Mouse (Mus musculus) lung, postnatal 0 days (tissue): ENCODE data around the gene Flywch2. TPM values are rescaled to one million over a fixed set of nuclear protein-coding genes. Genes with fewer than 3 reads are reported as not detected.

Experiments used
- ATAC-seq: fragments of 200-750 bp; cut with Nextera tagmentation; 2 replicates; pipeline ENCODE4 v1.8.0; 2017; ENCODE audit warnings: moderate library complexity
- DNase-seq: peaks from one replicate; pipeline ENCODE4 v3.0.0-alpha.2; 2016; ENCODE audit warnings: low spot score
- H3K27ac ChIP-seq: fragments of 300-500 bp; sonication (generic); 2 replicates; pipeline ENCODE4 v1.5.1; 2014; ENCODE audit warnings: antibody characterized with exemption, mild to moderate bottlenecking, low read length, mixed read lengths
- H3K27me3 ChIP-seq: fragments of 300-500 bp; sonication (generic); replicated peaks from 2 replicates; pipeline ENCODE4 v1.6.1; 2014; ENCODE audit warnings: low read length, mixed read lengths; ENCODE audit not compliant: insufficient read depth
- H3K36me3 ChIP-seq: fragments of 300-500 bp; sonication (generic); 2 replicates; pipeline ENCODE4 v1.6.1; 2014; ENCODE audit warnings: low read length, mixed read lengths; ENCODE audit not compliant: insufficient read depth
- H3K4me1 ChIP-seq: fragments of 300-500 bp; sonication (generic); 2 replicates; pipeline ENCODE4 v1.6.1; 2014; ENCODE audit warnings: antibody characterized with exemption, low read depth, low read length, mixed read lengths; ENCODE audit not compliant: insufficient read depth
- H3K4me2 ChIP-seq: fragments of 300-500 bp; sonication (generic); replicated peaks from 2 replicates; pipeline ENCODE4 v1.6.1; 2014; ENCODE audit warnings: low read depth, mild to moderate bottlenecking, low read length, moderate library complexity, mixed read lengths
- H3K4me3 ChIP-seq: fragments of 300-500 bp; sonication (generic); 2 replicates; pipeline ENCODE4 v1.5.1; 2014; ENCODE audit warnings: low read depth, low read length
- H3K9ac ChIP-seq: fragments of 300-500 bp; sonication (generic); replicated peaks from 2 replicates; pipeline ENCODE4 v1.6.1; 2014; ENCODE audit warnings: low read depth, mild to moderate bottlenecking
- H3K9me3 ChIP-seq: fragments of 300-500 bp; sonication (generic); 2 replicates; pipeline ENCODE4 v1.6.1; 2016; ENCODE audit warnings: low read length, mixed read lengths
- CTCF ChIP-seq: IDR thresholded peaks from 2 replicates; pipeline ENCODE4 v1.5.1; 2016; ENCODE audit warnings: antibody characterized with exemption, mild to moderate bottlenecking
- EP300 ChIP-seq: IDR thresholded peaks from 2 replicates; pipeline ENCODE4 v1.6.1; 2016; ENCODE audit warnings: antibody characterized with exemption, mild to moderate bottlenecking, control low read depth
- WGBS: fragments of 180-500 bp; shearing (Covaris S2); extraction: QIAGEN DNeasy Blood & Tissue Kit; methylation state at CpG from one replicate; pipeline ENCODE4 v1.1.7; 2014; 5-methylcytosine and 5-hydroxymethylcytosine counted together
- polyA plus RNA-seq: library from polyadenylated mRNA; unstranded; fragments of >200 nt; fragmentation: Nextera tagmentation; extraction: Ambion mirVana; gene quantifications from 2 replicates; pipeline ENCODE4 v1.2.1, GENCODE M21; 2015

The Flywch2 gene
- polyA plus RNA-seq, 1 experiment from 2014 or later, result 18.6 TPM

- Histone ChIP-seq H3K27me3 (no peaks in the 10 kb centered on the region), H3K27ac (no peak overlapping the region), H3K36me3 (0 out of 2 replicates have a peak, but pooled peaks cover 6% of the 10 kb centered on the region), H3K4me2 (no peak overlapping the region), H3K9me3 (no peaks in the 10 kb centered on the region), H3K4me3 (no peak overlapping the region), H3K9ac (no peak overlapping the region), H3K4me1 (no peaks in the 10 kb centered on the region)
- 91% methylated on average over 8 of the region's 8 CpGs for WGBS
- DNase-seq (no peak), ATAC-seq (no peak)
- TF ChIP-seq CTCF (no peak), EP300 (no peak)
Measured at GRCm38 (mm10) chr17:23758801-23759200, 27.1 kb downstream of the Flywch2 start.

- 89% methylated on average over 9 of the region's 9 CpGs for WGBS
- no peak for ATAC-seq
- 0 out of 2 replicates have a peak, but pooled peaks cover 6% of the 10 kb centered on the region for H3K36me3 ChIP-seq
Measured at GRCm38 (mm10) chr17:23757581-23757980, 28.3 kb downstream of the Flywch2 start.

GRCm38 (mm10) chr17:23755689-23756088 is 30.2 kb downstream of the Flywch2 start:
- DNase-seq (peak; percentile 36), ATAC-seq (peak; percentile 61)
- Histone ChIP-seq H3K36me3 (0 out of 2 replicates have a peak, but pooled peaks cover 6% of the 10 kb centered on the region), H3K4me1 (no peaks in the 10 kb centered on the region), H3K4me2 (no peak overlapping the region), H3K9me3 (no peaks in the 10 kb centered on the region), H3K9ac (no peak overlapping the region), H3K4me3 (no peak overlapping the region), H3K27ac (peak overlapping the region; percentile 40), H3K27me3 (no peaks in the 10 kb centered on the region)
- 85% methylated on average over 13 of the region's 13 CpGs for WGBS
- TF ChIP-seq CTCF, result no peak
- TF ChIP-seq EP300, result no peak

More at GRCm38 (mm10) chr17:23757581-23757980, 28.3 kb downstream of the Flywch2 start:
- Histone ChIP-seq H3K9ac (no peak overlapping the region), H3K4me3 (no peak overlapping the region), H3K27ac (no peak overlapping the region), H3K4me2 (no peak overlapping the region), H3K4me1 (no peaks in the 10 kb centered on the region), H3K27me3 (no peaks in the 10 kb centered on the region), H3K9me3 (no peaks in the 10 kb centered on the region)
- TF ChIP-seq EP300, result no peak
- no peak for TF ChIP-seq CTCF
- DNase-seq, result no peak

GRCm38 (mm10) chr17:23749400-23750191 is 36.3 kb downstream of the Flywch2 start:
- 73% methylated on average over 11 of the region's 11 CpGs for WGBS
- peaks cover 21% of the 10 kb centered on the region for H3K27me3 ChIP-seq
- TF ChIP-seq CTCF (no peak), EP300 (no peak)
- DNase-seq, result no peak
- H3K9me3 ChIP-seq, result no peaks in the 10 kb centered on the region
- H3K9ac ChIP-seq, result no peak overlapping the region
- H3K36me3 ChIP-seq, result no peaks in the 10 kb centered on the region
- H3K4me3 ChIP-seq, result peak overlapping the region; percentile 6; the same call in 1 of the 2 replicates
- no peak for ATAC-seq
- H3K27ac ChIP-seq, result no peak overlapping the region
- H3K4me2 ChIP-seq, result peak overlapping the region; percentile 27
- peaks cover 9% of the 10 kb centered on the region; the same call in 1 of the 2 replicates for H3K4me1 ChIP-seq

- no peak overlapping the region for H3K27ac ChIP-seq
- H3K4me1 ChIP-seq, result peaks cover 9% of the 10 kb centered on the region; the same call in 1 of the 2 replicates
- peak overlapping the region; percentile 27 for H3K4me2 ChIP-seq
- DNase-seq, result peak; percentile 90
- peak overlapping the region; percentile 6; the same call in 1 of the 2 replicates for H3K4me3 ChIP-seq
- no peaks in the 10 kb centered on the region for H3K9me3 ChIP-seq
- TF ChIP-seq CTCF (peak; percentile 84), EP300 (no peak)
- no peaks in the 10 kb centered on the region for H3K36me3 ChIP-seq
- H3K9ac ChIP-seq, result no peak overlapping the region
- peak; percentile 70 for ATAC-seq
- H3K27me3 ChIP-seq, result peaks cover 27% of the 10 kb centered on the region
- WGBS, result 24% methylated on average over 10 of the region's 10 CpGs
Measured at GRCm38 (mm10) chr17:23748631-23749391, 37.1 kb downstream of the Flywch2 start.

GRCm38 (mm10) chr17:23748026-23748425 is 37.9 kb downstream of the Flywch2 start:
- no peak for ATAC-seq

More at GRCm38 (mm10) chr17:23748026-23748425, 37.9 kb downstream of the Flywch2 start:
- Histone ChIP-seq H3K36me3 (no peaks in the 10 kb centered on the region), H3K27ac (no peak overlapping the region), H3K9me3 (no peaks in the 10 kb centered on the region), H3K4me2 (no peak overlapping the region), H3K4me3 (no peak overlapping the region), H3K27me3 (peaks cover 35% of the 10 kb centered on the region), H3K4me1 (peaks cover 9% of the 10 kb centered on the region; the same call in 1 of the 2 replicates), H3K9ac (no peak overlapping the region)
- no peak for DNase-seq
- TF ChIP-seq EP300 (no peak), CTCF (no peak)
- 25% methylated on average over 6 of the region's 6 CpGs for WGBS
